Mouse (Mus musculus) frontal cortex, postnatal 14 days (tissue): ENCODE results near the gene Dnph1.
"Not testable (repeated sequence)": the region's sequence is repeated elsewhere in the genome, so short reads cannot be mapped to it uniquely, and the experiment has no call there.

Experiments
- DNase-seq, 2 experiments: peaks; one replicate each; pipeline ENCODE4 v3.0.0; 2022; ENCODE audit warnings: low spot score in 2 of 2

The Dnph1 gene

DNA sequence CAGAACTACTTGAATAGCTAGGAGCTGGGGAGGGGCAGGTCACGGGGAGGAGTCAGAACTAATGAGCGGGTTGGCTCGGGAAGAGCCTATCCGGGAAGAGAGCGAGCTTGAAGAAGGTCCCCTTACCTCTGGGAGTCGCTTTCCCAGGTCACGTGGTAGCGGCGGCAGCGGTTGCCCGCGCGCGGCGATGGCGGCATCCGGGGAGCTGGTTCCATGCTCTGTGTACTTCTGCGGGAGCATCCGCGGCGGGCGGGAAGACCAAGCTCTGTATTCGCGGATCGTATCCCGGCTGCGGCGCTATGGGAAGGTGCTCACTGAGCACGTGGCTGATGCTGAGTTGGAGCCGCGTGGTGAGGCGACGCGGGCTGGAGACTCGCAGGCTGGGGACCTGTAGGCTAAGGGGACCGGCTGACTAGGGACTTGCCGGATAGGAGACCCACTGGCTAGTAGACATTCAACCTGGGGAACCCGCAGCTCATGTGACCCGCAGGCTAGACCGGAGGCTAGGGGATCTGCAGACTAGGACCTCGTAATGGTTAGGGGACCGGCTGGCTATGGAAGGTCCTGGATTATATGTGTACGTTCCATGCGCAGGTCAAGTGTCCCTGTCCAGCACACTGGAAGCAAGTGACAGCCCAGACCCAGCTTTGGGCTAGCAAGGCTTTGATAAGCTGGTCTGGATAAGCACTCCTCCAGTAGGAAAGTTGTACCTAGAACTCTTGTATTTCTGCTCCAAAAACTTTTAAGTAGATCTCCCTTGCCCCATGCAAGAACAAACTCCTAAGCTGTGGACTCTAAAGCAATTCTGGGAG is at the start of gene Dnph1:
Gene Dnph1, plus strand, starts transcription at position 89 of the 812 bp plus-strand sequence.
- peak; percentile 72 to 75 for DNase-seq

DNA sequence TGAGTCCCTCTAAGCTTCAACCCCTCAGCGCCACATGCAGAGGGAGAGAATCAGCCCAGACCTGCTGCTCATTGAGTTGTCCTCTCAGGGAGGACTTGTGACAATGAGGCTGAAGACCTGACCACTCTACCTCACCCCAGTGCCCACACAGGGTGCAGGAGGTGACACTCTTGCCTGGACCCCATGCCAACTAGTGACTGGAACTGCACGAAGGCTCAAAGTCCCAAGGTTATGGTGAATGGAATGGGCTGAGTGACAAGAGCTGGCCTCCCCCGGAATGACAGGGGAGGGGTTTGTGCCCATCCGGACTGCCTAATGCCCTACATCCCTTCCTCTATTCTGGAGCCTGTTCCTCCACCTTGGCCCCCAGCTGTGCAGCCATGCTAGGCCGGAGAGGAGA is 43.8 kb upstream of the Dnph1 start:
- no peak for DNase-seq

DNA sequence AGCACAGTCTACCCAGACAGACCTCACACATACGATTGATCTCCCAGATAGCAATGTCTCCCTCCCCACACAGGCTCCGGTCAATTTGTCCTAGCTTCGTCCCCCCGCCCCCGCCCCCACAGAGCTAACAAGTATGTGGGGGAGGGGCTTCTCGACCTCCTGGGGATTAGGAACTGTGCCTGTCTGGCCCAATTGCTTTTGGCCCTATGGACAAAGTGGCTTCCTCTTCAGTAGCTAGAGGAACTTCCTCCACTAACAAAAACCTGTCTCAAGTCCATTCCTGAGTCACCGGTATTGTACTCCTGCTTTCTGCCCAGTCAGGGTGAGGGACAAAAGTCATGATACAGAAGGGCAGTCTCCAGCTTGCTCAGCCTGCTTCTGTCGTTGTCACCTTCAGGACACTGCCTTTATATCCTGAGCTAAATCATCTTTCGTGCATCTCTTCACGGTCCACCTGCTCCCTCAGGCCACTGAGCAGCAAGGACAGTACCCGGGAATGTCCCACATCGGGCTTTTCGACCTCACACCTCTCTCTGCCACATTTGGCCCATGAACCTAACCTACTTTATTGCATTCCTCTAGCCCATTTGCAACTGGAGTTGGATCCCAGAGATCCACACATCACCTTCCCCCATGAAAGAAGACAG is 43.1 kb upstream of the Dnph1 start:
- DNase-seq: no peak

DNA sequence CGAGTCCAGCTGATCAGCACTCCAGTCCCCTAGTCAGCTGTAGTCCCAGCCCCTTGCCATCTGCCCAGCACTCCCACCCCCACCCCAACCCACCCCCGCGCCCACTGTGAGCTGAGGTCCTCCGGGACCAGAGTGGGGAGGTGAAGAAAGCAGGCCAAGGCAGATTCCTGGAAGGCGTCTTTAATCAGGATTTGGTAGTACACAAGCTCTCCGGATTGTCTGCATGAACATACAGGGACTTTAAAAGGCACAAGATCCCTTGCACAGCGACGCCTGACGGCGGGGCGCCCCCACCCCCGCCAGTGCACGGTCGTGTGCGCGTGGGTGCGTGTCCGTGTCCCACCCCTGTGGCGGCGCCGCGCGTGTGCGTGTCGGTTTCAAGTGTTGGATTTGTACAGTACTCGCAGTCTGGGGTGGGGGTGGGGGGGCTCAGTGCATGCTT is 42.5 kb upstream of the Dnph1 start:
- DNase-seq: no peak

DNA sequence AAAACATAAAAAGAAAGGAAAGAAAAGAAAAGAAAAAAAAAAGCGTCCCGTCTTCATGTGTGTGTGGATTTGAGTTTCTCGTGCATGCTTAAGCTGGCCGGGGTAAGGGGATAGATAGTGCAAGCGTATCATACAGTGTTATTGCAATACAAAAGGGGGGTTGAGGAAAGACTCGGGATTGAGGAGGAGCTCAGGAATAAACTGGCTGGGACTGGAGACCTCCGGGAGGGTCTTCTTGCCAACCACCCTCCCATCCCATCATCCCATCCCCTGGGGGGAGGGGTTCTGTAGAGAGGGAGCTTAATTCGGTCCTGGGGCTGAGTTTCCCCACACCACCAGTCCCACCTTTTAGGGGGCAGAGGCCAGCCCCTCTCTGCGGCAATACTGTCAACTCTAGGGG is 42.0 kb upstream of the Dnph1 start:
- DNase-seq: no peak

DNA sequence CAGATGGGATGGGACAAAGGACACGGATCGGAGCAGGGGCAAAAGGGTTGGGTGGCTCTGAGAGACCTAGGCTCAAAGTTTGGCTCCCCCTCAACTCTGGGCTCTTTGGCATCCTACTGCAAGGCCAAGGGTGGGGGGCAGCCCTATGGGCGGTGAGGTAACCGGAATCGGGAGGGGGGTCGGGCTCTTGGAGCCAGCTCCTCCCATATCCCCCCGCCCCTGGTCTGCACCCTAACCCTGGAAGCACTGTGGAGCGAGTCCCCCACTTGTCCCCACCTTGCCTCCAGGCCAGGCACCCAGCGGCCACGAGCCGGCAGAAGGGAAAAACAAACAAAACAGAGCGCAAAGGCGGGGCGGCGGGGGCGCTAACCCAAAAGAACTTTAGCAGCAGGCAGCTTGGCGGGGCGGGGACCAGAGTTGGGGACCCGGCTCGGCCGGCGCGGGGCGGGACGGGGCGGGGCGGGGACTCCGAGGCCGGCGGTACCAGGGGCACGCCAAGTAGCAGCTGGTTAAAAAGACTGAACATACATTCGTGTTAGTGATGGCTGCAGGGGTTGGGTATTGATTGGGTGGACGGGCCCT is 41.3 kb upstream of the Dnph1 start:
- DNase-seq: no peak

DNA sequence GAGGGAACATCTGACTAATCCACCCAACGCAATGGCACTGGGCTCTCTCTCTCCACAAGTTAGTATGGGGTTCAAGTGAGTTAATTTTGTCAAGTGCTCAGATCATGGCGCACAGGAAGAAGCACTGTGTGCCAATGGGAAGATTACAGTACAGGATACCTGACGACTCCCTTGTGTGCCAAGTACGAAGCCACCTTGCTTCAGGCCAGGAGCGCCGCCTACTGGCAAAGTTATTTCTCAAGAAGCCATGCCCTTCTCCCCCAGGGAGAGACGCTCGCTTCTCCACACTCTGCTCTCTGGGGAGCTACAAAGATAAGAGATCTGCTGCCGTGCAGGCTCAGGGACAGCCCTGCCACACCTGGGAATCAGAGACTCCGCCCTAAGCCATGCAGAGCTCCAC is 38.7 kb upstream of the Dnph1 start:
- no peak for DNase-seq

DNA sequence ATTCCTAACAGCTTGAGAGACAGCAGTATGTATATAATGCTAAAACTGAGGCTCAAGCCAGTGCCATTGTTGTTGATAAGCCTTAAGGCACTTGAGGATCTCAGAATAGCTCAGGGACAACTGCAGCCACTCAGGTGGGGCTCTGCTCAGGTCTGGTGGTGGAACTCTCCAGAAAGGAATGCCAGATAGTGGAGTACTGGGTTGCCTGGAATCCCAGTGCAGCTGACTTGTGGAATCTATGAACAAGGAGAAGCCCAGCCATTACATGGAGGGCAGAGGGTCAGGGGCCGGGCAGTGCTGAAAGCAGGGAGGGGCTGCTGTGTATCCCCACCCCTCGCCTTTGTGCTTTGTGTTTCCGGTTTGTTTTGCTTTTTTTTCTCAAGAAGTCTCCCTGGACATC is 38.1 kb upstream of the Dnph1 start:
- DNase-seq: no peak

DNA sequence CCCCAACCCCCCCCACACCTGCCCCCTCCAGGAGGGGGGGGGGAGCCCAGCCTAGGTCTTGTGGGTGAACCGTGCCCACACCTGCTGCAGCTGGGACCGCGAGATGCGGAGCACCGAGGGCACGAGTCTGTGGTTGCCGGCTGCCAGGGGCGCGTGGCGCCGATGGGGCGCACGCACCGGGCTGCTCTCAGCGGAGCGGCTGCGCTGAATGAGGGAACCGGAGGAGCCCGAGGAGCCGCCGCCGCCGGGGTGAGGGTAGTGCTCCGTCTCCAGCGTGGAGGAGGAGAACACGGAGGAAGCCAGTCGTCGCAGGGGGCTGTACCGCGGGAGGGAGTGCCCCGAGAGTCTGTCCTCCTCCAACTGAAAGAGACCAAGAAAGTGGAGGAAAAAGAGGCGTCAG is 35.8 kb upstream of the Dnph1 start:
- DNase-seq: no peak

DNA sequence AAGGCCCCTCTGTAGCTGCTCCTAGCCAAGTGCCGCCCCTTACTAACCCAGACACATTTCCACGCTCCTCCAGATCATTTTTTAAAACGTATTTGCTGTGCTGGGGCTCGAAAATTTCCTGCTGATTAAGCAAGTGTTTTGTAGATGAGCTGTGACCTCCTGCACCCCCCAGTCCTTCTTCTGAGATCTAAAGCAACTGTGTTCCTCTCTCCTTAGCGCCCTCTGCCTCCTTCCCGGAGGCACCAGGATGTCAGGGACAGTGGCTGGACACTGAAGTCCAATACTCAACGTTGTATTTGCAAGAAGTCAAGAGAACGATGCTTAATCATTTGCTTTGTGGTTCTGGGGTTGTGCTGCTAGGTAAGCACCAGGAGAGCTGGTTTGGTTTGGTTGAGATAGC is 35.2 kb upstream of the Dnph1 start:
- no peak for DNase-seq

DNA sequence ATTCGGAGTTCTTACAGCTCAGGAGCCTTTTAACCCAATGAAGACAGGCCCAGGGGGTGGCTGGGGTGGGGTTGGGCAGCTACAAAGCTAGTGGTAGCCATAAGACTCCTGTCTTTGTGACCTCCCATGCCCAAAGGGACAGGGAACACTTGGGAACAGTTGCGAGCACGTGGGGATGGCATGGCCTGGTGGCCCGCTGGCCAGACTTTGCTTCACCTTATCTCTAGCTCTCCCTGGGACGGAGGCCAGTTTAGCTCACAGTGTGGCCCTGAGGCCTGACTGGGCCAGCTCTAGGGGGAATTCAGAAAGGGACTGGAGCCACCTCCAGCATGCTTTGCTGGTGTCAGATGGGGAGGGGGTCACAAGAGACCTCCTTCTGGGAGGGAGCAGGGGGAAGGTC is 34.3 kb upstream of the Dnph1 start:
- no peak for DNase-seq

DNA sequence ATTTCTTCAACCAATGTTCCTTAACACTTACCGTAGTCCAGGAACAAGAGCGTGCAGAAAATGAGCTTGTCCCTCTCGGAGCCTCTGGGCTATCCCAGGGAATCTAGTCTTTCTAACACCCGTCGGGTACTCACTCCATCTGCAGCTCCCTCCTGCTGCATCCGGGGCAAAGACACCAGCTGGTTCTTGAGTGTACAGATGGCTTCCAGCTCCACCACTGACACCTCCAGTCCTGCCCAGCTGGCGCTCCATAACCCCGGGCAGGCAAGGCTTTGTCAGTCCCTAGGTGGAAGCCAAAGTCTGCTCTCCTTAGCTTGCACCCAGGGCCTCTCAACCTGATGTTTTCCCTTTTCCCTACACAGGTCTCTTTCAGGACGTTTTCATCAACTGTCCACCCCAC is 28.7 kb upstream of the Dnph1 start:
- DNase-seq: no peak

DNA sequence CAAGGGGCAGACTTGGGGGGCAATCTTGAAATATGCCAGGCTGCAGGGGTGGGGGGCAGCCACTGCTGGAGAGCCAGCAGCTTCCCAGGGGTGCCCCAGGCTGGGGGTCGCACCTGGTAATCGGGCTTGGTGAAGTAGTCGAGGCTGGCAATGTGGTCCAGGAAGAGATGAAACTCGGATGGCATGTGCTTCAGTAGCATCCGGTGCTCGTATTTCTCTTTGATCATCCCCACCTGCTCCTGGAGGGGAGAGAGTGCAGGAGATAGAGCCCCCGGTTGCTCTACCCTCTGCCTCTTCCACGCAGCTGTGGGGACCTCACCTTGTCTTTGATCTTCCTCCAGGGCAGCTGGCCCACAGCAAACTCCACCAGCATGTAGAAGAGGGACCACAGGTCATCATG is 19.9 kb upstream of the Dnph1 start:
- DNase-seq: no peak

DNA sequence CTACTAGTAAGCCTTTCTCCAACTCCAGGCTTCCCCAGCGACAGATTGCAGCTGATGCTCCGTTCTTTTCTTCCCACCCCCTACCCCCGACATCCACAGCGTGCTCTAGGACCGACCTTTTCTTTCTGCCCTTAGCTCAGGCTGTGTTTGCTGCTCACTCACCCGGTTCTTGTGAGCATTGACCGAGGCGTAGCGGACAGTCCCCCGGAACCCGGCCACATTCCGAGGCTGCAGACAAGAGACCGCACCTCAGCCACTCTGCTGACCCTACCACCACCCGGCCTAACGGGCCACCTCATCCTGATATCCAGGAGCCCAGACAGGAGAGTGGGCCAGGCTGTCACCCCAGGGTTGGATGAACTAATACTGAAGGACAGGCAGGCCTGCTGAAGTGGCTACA is 19.2 kb upstream of the Dnph1 start:
- DNase-seq: no peak

DNA sequence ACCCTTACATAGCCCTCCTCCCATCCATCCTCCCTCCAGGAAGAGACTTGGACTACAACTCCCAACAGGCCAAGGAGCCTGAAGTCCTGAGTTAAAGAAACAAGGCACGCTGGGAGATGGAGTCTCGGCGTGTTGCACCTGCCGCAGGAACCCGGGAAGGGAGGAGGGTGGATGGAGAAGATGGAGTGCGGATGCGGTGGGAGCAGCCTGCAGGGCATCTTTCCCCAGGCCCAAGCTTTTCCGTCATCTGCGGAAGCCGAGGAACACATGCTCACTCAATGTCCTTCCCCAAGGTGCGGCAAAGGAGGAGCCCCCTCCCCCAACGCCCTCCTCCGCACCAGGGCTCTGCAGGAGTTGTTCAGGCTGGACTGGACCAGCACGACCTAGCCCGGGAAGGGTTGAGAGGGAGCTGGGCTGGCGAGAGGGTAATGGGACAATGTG is 12.9 kb upstream of the Dnph1 start:
- peak; percentile 40 to 53 for DNase-seq

DNA sequence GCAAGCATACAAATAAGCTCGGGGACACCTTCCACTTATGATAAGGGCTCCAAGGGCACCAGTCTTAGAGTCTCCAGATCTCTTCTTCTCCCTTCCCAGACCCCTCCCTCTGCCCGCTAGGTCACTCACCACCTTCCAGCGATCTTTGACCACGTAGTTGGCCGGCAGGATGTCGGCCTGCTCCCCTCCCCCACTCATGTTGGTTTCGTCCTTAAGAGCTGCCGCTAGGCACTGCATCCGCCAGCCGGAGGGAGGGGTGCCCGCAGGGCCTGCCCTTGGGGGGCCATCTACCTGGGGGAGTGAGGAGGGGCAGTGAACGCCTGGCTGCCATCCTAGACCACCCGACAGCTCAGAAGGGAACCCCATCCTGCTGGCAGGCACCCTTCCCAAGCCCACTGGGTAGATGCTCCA is 12.5 kb upstream of the Dnph1 start:
- DNase-seq: peak in 1 of 2 experiments; percentile 46

DNA sequence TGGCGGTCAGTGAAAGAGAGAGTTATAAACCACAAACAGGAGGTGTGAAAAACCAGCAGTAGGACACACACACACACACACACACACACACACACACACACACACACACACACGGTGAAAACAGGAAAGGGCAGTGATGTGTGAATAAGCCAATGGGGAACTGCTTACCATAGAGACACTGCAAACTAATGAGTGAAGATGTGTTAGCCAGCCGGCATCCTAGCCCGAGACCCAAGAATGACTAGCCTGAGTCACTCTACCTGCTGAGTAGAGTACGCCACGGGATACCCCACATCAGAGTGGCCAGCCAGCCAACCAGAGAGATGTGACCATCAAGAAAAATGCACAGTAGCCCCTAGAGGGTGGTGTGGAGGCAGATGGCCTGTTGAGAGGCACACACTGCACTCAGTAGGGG is 12.0 kb upstream of the Dnph1 start:
- no peak for DNase-seq

DNA sequence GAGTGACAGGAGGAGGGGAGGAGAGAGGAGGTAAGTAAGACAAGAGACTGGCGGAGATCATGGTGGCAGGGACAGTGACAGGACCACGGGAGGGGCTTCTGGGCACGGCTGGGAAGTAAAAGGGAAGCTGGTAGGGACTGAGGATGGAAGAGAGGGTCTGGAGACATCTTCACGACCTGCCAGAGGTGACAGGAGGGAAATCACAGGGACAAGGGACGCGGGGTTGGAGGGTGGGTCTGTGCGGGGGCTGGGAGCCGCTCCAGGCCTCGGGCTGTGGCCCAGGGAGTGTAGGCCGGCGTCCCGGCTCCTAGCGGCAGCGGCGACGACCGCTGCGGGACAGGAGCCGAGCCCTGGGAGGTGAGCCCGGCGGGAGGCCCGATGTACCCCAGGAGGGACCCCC is 9.5 kb upstream of the Dnph1 start:
- DNase-seq: no peak

DNA sequence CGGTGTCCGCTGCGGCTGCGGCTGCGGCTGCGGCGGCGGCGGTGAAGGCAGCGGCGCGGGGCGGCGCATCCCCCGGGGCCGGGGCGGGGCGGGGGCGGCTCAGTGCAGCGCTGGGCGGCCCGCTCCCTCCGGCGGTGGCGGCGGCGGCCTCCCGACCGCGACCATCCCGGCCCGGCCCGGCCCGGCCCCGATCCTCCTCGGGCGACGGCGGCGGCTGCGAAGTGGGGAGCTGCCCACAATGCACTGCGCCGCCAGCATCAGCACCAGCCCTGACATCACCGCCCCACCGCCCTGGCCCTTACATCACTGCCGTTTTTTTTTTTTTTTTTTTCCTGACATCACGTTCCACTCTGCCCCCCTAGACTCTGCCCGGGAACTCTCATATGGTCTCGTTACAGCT is 9.1 kb upstream of the Dnph1 start, which contains the start of gene Ttbk1:
Gene Ttbk1, minus strand, starts transcription at position 245 of the 400 bp plus-strand sequence.
- peak in 1 of 2 experiments; percentile 40 for DNase-seq

DNA sequence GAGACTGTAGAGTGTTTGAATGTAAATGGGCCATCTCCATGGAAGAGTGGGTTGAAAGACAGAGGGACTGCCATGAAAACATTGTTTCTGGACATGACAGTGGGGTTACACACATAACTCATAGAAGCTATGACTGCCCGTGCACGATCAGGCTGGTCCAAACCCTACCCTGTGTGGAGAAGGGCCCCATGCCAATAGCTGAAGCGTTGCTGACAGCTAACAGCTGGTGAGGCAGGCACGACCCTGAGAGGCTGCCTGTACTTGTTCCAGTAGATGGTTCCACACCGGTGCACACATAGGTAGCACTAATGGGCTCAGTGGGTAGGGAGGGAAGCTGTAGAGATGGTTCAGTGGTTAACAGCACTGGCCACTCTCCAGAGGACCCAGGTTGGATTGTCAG is 1.0 kb upstream of the Dnph1 start:
- DNase-seq: no peak

DNA sequence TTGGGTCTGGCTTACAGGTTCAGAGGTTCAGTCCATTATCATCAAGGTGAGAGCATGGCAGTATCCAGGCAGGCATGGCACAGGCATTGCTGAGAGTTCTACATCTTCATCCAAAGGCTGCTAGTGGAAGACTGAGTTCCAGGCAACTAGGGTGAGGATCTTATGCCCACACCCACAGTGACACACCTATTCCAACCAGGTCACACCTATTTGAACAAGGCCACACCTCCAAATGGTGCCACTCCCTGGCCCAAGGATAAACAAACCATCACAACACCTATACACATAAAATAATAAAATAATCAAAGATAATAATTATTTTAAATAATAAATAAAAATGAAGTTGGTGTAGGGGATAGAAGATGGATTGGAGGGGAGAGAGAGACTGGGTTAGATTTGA is 430 bp upstream of the Dnph1 start:
- DNase-seq: not testable (repeated sequence)

DNA sequence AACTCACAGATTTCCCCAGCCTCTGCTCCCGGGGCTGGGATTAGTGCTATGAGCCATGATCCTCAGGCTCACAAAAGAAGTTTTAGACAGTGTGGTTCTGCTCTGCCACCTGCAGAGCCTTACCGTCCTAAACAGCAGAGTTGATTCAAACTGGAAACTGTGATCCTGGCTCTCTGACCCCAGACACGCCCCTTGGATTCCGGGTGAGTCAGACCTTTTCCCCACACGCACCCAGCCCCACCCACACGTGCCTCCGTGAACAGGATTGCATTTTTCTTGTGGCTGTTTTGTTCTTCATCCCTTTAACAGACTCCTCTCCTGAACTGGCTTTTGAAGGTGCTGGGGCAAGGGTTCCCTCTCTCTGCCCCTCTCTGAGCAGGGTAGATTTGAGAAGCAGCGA is 1.4 kb downstream of the Dnph1 start:
- DNase-seq: no peak

DNA sequence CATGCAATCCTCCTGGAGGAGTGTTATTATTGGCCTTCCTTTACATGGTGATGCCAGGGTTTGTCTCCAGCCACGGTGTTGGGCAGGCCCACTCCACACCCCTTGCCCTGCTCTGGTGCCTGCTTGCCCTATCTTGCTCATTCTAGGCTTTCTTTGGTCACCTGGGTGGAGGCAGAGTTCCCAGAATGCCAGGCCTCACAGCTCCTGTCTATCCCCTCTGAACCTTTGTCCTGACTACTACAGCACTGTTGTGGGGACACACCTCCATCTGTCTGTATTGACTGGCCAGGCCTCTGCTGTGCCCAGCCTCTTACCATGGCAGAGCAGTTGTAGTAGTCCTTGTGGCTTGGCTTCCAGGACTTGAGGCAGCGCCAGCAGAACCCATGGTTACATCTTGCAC is 6.3 kb downstream of the Dnph1 start:
- DNase-seq: no peak
